Mouse (Mus musculus): ENCODE measurements around the gene Fryl.

DNA sequence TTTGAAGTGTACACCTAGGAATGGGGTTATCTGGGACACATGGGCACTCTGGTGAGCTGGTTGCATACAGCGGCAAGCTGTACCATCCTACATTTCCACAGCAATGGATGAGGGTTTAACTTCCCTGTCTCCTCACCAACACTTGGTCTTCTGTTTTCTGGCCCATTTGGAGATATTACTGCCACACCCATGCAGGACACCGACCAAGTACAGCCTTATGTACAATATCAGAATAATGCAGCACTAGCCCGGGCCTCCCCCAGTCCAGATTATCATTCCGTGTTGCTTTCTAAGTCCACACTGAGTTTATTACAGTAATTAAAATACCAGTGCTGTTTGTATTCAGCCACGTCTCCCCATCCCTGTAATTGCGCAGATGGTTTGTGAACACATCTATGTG lies 10.0 kb downstream of the Fryl start:
- TF ChIP-seq POLR2A (IDR thresholded peaks at IDR 0.05; ENCODE audit: borderline replicate concordance, control insufficient read depth, low read depth, low read length) (no peak), CTCF (IDR thresholded peaks at IDR 0.05; ENCODE audit: control insufficient read depth, insufficient read depth, low read length) (no peak)

All from bone marrow, adult 2 months (tissue).